Mouse (Mus musculus): Measurements from ENCODE around the gene Serpina5. TPM values are rescaled to one million over a fixed set of nuclear protein-coding genes. Genes with fewer than 3 reads are reported as not detected.
A peak's percentile ranks its signal among the peaks of the same experiment; 100 is the strongest.

Serpina5 gene
- total RNA-seq, 4 experiments from 2014 or later, result 1.1 to 3.3 (median 1.9) TPM

DNA sequence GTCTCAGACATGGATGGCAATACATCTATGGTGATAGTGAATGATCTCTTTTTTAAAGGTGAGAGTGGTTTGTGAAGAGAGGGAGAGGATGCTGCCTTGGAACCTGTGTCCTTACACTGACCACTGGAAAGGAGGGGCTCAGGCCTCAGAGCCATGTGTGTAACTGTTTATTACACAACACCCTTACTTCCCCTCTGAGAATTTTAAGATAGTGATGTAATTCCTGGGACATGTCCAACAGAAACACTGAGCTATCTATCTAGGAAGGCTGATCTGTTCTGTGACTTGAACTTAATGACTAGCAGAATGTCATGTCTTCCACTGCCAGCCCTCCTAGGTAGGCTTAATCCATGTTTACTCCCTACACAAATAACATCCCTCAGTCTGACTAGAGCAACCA, 30.1 kb downstream of the Serpina5 start:
- DNase-seq, result no peak

- DNase-seq, result no peak
Observed at GRCm38 (mm10) chr12:104138216-104138615, 37.3 kb downstream of the Serpina5 start.

DNA sequence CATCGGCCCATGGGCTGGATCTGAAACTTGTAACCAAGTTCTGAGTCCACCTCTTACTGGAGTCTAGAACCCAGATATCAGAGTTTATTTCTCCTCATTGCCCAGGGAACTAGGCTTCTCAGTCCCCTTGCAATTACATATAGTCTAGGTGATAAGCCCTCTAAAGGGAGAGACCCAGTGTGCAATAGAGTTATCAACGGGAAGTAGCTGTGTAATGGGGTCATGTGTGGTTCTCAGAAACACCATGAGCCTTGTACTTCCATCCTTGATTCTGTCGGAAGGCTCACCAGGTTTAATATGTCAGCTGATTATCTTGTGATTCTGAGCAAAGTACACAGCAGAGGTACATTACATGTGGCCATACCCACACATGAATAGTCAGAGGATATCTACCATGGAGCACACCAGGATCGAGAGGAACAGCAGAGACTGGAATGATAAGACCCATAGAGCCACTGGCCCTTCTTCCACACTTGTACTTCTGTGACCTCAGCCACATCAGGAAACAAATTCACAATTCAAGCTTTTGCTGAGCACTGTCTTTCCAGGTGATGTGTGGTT, 39.7 kb downstream of the Serpina5 start:
- DNase-seq, result no peak

DNA sequence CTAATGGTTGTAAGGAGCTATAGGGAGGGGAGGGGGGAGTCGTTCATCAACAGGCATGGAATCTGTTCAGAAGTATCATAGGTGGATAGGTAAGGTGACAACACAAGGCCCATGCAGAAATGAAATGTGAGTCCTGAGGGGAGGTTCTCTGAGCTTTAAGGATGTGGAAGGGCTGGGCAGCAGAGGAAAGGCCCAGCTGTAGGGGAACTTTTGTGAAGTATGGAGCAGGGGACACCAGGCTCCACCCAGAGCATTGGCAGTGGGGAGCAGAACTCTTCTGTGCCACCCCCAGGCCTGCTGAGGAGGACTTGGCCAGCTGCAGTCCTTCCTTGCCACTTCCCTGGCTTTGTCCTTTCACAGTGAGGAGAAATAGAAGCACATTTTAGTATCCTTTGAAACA, 40.6 kb downstream of the Serpina5 start:
- no peak for DNase-seq

- no peak for DNase-seq
Observed at GRCm38 (mm10) chr12:104142427-104142826, 41.5 kb downstream of the Serpina5 start.

DNA sequence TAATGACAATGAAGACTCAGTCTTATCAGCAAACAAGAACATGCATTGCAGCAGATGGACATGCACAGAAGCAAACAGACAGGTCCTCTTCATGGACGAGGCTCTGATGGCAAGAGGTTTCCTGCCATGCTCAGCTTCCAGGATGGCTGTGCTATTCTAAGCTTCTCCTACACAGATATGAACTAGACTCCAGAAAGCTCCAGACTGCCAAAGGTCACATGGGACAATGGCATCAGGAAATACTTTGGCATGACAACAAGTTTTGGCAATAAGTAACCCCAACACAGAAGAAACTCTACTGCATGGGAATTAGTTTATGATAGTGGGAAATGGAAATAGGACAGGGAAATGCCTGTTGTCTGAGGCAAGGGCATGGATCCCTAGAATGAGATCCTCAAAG, 42.4 kb downstream of the Serpina5 start:
- no peak for DNase-seq

DNA sequence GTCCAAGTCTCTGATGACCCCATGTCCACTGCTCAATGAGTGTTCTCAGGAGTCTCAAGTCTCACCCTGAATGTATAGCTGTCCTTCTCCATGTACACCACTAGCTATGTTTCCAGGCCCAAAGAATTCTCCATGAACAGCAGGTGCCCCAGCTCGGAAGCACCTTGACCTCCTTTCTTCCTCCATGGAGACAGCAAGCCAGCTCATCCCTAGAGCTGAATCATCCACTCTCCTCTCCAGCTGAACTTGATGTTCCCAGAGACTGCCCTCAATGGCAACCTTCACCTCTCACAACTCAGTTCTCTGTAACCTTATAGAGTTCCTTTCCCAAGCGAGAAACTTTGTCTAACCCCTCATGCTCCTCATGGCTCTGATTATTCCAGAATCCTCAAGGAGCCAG, 44.7 kb downstream of the Serpina5 start:
- DNase-seq, result peak; percentile 34

DNA sequence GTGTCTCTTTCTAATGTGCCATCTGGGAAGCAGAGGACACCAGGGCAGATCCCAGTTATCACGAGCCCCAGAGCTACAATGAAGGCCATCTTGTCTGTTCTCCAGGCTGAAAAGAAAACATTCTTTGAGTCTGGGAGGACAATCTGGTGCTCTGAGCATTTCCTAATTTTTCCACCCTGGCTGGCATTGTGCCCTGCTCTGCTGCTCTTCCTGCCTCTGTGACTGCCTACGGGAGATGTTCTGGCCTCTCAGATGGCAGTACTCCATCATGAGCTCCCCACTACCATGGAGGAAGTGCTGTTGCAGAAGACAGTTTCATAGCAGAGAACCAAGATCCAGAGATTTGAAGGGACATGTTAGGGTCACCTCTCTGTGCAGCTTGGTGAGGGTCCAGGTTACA, 51.1 kb downstream of the Serpina5 start:
- DNase-seq, result no peak

GRCm38 (mm10) chr12:104153041-104153645, 52.2 kb downstream of the Serpina5 start:
- no peak for DNase-seq

DNA sequence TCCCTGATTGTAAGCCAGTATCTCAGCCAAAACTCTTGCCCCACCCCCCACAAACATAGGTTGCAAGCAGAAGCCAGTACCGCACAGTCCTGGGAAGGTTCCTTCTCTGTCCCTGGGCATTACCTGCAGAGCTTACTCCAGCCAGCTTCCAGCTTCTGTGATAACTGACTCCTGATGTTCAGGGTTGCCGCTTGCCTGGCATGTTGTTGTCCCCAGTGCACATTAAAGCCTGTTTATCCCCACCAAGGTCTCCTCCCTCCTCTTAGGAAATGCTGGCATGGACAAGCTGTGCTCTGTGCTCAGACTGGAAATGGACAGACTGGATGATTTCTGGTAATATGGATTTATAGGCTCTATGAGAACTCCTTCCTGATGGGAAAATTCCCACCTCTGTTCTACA, 52.7 kb downstream of the Serpina5 start, which contains the start of gene Serpina3c:
Gene Serpina3c, minus strand, starts transcription at position 215 of the 400 bp plus-strand sequence.
- no peak for DNase-seq

Other genes starting within 250 kb of the Serpina5 start
- gene Serpina1a, start 237.6 kb upstream of the Serpina5 start, total RNA-seq (2022), result 1 to 10 TPM in 1 of 4 experiments, under 1 TPM in 2, not detected in 1; 0.56 to 1.4 (median 0.70) TPM
- 1 to 10 TPM in 1 of 4 experiments, under 1 TPM in 1, not detected in 2; 0.93 to 4.6 TPM for gene Serpina1c, start 196.2 kb upstream of the Serpina5 start, total RNA-seq (2022)
- 1 to 10 TPM in 1 of 4 experiments, under 1 TPM in 1, not detected in 2; 0.20 to 1.4 TPM for gene Serpina1e, start 142.1 kb upstream of the Serpina5 start, total RNA-seq (2022)
- not detected for gene Serpina11, start 111.2 kb upstream of the Serpina5 start, total RNA-seq (2022)
- gene Serpina9, start 87.4 kb upstream of the Serpina5 start, total RNA-seq (2022), result not detected
- under 1 TPM in 3 of 4 experiments, not detected in 1; 0.08 to 0.38 (median 0.28) TPM for gene Serpina12, start 56.7 kb upstream of the Serpina5 start, total RNA-seq (2022)
- under 1 TPM in 1 of 4 experiments, not detected in 3; 0.20 TPM for gene Serpina3a, start 11.6 kb downstream of the Serpina5 start, total RNA-seq (2022)
- under 1 TPM in 3 of 4 experiments, not detected in 1; 0.15 to 0.40 (median 0.20) TPM for gene Serpina3b, start 26.9 kb downstream of the Serpina5 start, total RNA-seq (2022)
- 10 to 100 TPM in 3 of 4 experiments, 1 to 10 TPM in 1; 8.3 to 18.3 (median 13.6) TPM for gene Serpina3c, start 52.8 kb downstream of the Serpina5 start, total RNA-seq (2022)
- gene Serpina3f, start 113.4 kb downstream of the Serpina5 start, total RNA-seq (2022), result under 1 TPM in 3 of 4 experiments, not detected in 1; 0.35 to 0.78 (median 0.38) TPM
- gene Serpina3g, start 135.1 kb downstream of the Serpina5 start, total RNA-seq (2022), result 1 to 10 TPM; 3.0 to 9.9 (median 3.8) TPM
- under 1 TPM in 2 of 4 experiments, not detected in 2; 0.24 to 0.31 TPM for gene Serpina3i, start 162.0 kb downstream of the Serpina5 start, total RNA-seq (2022)
- gene Serpina3j, start 213.4 kb downstream of the Serpina5 start, total RNA-seq (2022), result under 1 TPM in 1 of 4 experiments, not detected in 3; 0.42 TPM
- gene Serpina3k, start 237.4 kb downstream of the Serpina5 start, total RNA-seq (2022), result 1 to 10 TPM in 3 of 4 experiments, under 1 TPM in 1; 0.49 to 6.3 (median 3.1) TPM
- gene Serpina3m, start 237.4 kb downstream of the Serpina5 start, total RNA-seq (2022), result 1 to 10 TPM in 3 of 4 experiments, under 1 TPM in 1; 0.74 to 2.5 (median 1.1) TPM

Data from adrenal gland, adult 8-10 months (tissue).